In genomic region chr5:111263370-111263769, GRCm38 (mm10) we compare ENCODE assay signal across 10 mouse cellular contexts.
A peak's percentile ranks its signal among the peaks of the same experiment; 100 is the strongest.
DNase-seq lines count a peak whose midpoint lies in the region; ATAC-seq and TF ChIP-seq lines count a peak whose summit lies in the region.
"Had no signal": no experiment of that assay in that cellular context is flagged by ENCODE, and none has a peak within 500 bp of the region (broad histone marks: within the 10 kb centered on the region; RNA-seq: fewer than 3 reads in every experiment).

No protein-coding gene starts in this region.

- intact Hi-C loops in heart, postnatal 10 days (cut with DNase I), result no loop called here

- no peak overlapping the region for H3K4me3 ChIP-seq in kidney, adult 2 months (ENCODE audit: insufficient read depth, low read depth, low read length)
- H3K4me3 ChIP-seq in embryonic facial prominence, embryonic 11.5 days (ENCODE audit: low read depth, low read length), result no peak overlapping the region
- H3K4me3 ChIP-seq in midbrain, embryonic 13.5 days (replicated peaks), result no peak overlapping the region
- H3K4me3 ChIP-seq: erythroblast, embryonic 14.5 days had no signal

- ATAC-seq in embryonic facial prominence, embryonic 11.5 days (replicated peaks; ENCODE audit: insufficient number of reproducible peaks, low FRiP score, low TSS enrichment, low read depth), result 0 out of 2 replicates have a peak, but pooled peaks have one; percentile 21
- ATAC-seq in midbrain, embryonic 13.5 days, result peak; percentile 41; the same call in 1 of the 2 replicates
- no peak for ATAC-seq in monocyte, adult 5-6 weeks (replicated peaks; ENCODE audit: insufficient number of reproducible peaks, low FRiP score, low TSS enrichment, poor library complexity, severe bottlenecking)

- H3K4me2 ChIP-seq in embryonic facial prominence, embryonic 11.5 days (ENCODE audit: low read depth, low read length), result no peak overlapping the region
- 0 out of 2 replicates have a peak overlapping the region, but pooled peaks have one; percentile 5 for H3K4me2 ChIP-seq in midbrain, embryonic 13.5 days (replicated peaks)

- no peaks in the 10 kb centered on the region for H3K27me3 ChIP-seq in kidney, adult 2 months (replicated peaks; ENCODE audit: control insufficient read depth, insufficient read depth, low read length)
- H3K27me3 ChIP-seq in embryonic facial prominence, embryonic 11.5 days (ENCODE audit: control insufficient read depth, insufficient read depth, low read length), result no peaks in the 10 kb centered on the region
- H3K27me3 ChIP-seq in midbrain, embryonic 13.5 days, result peaks cover 4% of the 10 kb centered on the region

- no peaks in the 10 kb centered on the region for H3K36me3 ChIP-seq in kidney, adult 2 months (ENCODE audit: control insufficient read depth, insufficient read depth, low read length)
- peaks cover 6% of the 10 kb centered on the region for H3K36me3 ChIP-seq in embryonic facial prominence, embryonic 11.5 days (replicated peaks; ENCODE audit: control insufficient read depth, insufficient read depth, low read depth, low read length)
- H3K36me3 ChIP-seq in midbrain, embryonic 13.5 days, result peaks cover 32% of the 10 kb centered on the region

- peaks cover 8% of the 10 kb centered on the region; the same call in 1 of the 2 replicates for H3K9me3 ChIP-seq in embryonic facial prominence, embryonic 11.5 days (replicated peaks; ENCODE audit: control insufficient read depth, low read length)
- H3K9me3 ChIP-seq in midbrain, embryonic 13.5 days, result 0 out of 2 replicates have a peak, but pooled peaks cover 4% of the 10 kb centered on the region

- H3K4me1 ChIP-seq in kidney, adult 2 months (ENCODE audit: control insufficient read depth, insufficient read depth, low read length), result peaks cover 13% of the 10 kb centered on the region; the same call in 1 of the 2 replicates
- peaks cover 14% of the 10 kb centered on the region for H3K4me1 ChIP-seq in embryonic facial prominence, embryonic 11.5 days (ENCODE audit: control insufficient read depth, insufficient read depth, low read length)
- peaks cover 40% of the 10 kb centered on the region for H3K4me1 ChIP-seq in midbrain, embryonic 13.5 days (replicated peaks)

- H3K9ac ChIP-seq in embryonic facial prominence, embryonic 11.5 days (replicated peaks; ENCODE audit: low read length), result no peak overlapping the region
- H3K9ac ChIP-seq in midbrain, embryonic 13.5 days (replicated peaks), result peak overlapping the region; percentile 42; the same call in 1 of the 2 replicates

- TF ChIP-seq POLR2A in kidney, adult 2 months (IDR thresholded peaks at IDR 0.05; ENCODE audit: low read depth, low read length), result no peak

- H3K27ac ChIP-seq in kidney, adult 2 months (ENCODE audit: insufficient read depth, low read depth, low read length), result peak overlapping the region; percentile 71
- H3K27ac ChIP-seq in embryonic facial prominence, embryonic 11.5 days (replicated peaks; ENCODE audit: low read depth, low read length), result peak overlapping the region; percentile 41; the same call in 1 of the 2 replicates
- H3K27ac ChIP-seq in midbrain, embryonic 13.5 days, result peak overlapping the region; percentile 84

- WGBS in kidney, adult 2 months, result 38% methylated on average over 5 of the region's 5 CpGs
- 28% methylated on average over 5 of the region's 5 CpGs for WGBS in embryonic facial prominence, embryonic 11.5 days
- 15% methylated on average over 5 of the region's 5 CpGs for WGBS in midbrain, embryonic 13.5 days

- DNase-seq in kidney, adult 2 months, result no peak
- DNase-seq in kidney, adult 9 months, result no peak
- no peak for DNase-seq in embryonic facial prominence, embryonic 11.5 days (ENCODE audit: low spot score)
- DNase-seq in heart, postnatal 10 days, result peak; percentile 65 to 70
- DNase-seq in layer of hippocampus, postnatal 10 days (ENCODE audit: low spot score in 2 of 2), result no peak
- DNase-seq in urinary bladder, postnatal 36 days (ENCODE audit: low spot score in 2 of 2), result no peak
- DNase-seq: layer of hippocampus, postnatal 36 days had no signal

- no peak for TF ChIP-seq CTCF in kidney, adult 2 months (conservative IDR thresholded peaks at IDR 0.05; ENCODE audit: insufficient read depth, insufficient read length, low read depth, low read length)

Comparison
In these comparisons a context has a peak if more than half of its experiments do, and no peak if none do; other contexts are left out.
1. DNase-seq: peak in heart, postnatal 10 days (2 of 2); none in kidney, adult 2 months (single experiment), kidney, adult 9 months (single experiment), embryonic facial prominence, embryonic 11.5 days (single experiment), layer of hippocampus, postnatal 10 days (0 of 2) and urinary bladder, postnatal 36 days (0 of 2).
2. Peak in every context shown above with its lines, with median percentiles within 50 percentile points of each other: H3K27ac ChIP-seq.